Mouse (Mus musculus): Measurements from ENCODE around the gene Tead1.

Gene Tead1

DNA sequence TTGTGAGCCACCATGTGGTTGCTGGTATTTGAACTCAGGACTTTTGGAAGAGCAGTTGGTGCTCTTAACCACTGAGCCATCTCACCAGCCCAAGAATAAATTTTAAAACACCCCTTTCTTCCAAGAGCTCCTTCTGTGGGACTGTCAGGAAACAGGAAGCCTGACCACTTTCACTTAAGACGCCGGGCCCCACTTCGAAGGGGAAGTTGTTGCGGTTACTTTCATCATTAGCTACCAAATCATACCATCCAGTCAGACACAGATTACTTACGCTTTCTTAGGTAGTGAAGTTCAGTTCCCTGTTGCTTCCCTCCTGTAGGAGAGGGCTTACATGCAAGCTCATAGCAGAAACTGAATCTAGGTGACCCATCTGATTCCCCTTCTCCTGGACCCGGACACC is 180.8 kb downstream of the Tead1 start:
- no peak for DNase-seq (ENCODE audit: low spot score)

DNA sequence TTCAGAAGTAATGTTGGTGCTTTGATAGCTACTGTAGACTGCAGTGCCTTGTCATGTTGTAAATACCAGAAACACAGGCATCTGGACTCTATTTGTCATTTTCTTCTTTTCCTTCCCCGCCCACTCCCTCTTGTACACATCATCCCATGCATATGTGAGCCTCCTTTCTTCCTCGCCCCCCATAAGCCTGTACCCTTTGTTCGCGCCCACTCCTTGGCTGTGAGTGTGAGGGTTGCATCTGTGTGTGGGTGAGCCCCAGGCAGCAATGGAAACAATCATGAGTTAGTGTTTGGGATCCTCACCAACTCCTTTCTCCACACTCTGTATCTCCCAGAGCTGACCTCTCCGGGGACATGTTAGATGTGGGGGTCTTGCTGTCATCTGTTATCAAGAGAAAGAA is 183.0 kb downstream of the Tead1 start:
- DNase-seq (ENCODE audit: low spot score) = no peak

- no peak for DNase-seq (ENCODE audit: low spot score)
Measured at GRCm38 (mm10) chr7:112864188-112864587, 185.1 kb downstream of the Tead1 start.

GRCm38 (mm10) chr7:112865739-112866138 is 186.6 kb downstream of the Tead1 start:
- peak; percentile 75 for DNase-seq (ENCODE audit: low spot score)

- peak; percentile 86 for DNase-seq (ENCODE audit: low spot score)
Measured at GRCm38 (mm10) chr7:112868551-112869465, 189.7 kb downstream of the Tead1 start.

DNA sequence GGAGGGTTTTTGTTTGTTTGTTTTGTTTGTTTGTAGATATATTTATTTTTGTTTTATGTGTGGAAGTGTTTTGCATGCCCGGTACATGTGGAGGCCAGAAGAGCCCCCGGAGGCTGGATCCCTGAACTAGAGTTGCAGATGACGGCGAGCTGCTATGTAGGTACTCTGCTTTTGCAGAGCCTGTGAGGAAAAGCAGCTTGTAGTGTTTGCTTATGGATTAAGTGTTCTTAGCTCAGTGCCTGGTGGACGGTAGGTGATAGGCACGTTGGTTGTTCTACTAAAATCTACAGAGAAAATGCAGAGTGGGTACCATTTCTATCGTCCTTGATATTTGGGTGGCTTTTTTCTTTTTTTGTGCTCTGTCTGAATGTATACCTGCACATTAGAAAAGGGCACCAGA is 192.6 kb downstream of the Tead1 start:
- DNase-seq (ENCODE audit: low spot score) = no peak

GRCm38 (mm10) chr7:112872435-112873196 is 193.5 kb downstream of the Tead1 start:
- DNase-seq (ENCODE audit: low spot score) = no peak

GRCm38 (mm10) chr7:112876128-112876527 is 197.0 kb downstream of the Tead1 start:
- DNase-seq (ENCODE audit: low spot score) = no peak

DNA sequence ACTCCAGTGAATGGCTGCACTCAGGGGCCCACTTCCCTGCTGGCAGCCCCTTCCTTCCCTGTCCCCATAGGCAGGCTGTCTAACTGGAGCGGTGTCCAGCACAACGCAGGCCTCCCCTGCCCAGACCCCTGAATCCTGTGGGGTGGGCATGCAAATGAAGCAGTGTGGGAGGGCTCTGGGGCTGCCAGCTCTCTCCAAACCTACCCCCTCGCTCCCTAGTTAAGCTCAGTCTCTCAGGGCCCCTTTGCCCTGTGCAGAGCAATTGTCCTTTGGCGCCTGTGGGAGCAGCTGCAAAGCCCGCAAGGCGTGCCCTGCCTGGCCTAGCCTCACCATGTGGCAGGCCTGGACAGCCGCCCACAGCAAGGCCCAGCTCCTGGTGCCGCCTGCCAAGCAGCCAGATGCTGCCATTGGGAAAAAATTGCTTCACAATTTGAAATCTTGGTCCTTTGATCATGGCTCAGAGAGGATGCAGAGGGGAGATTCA is 204.7 kb downstream of the Tead1 start:
- DNase-seq (ENCODE audit: low spot score) = peak; percentile 74

DNA sequence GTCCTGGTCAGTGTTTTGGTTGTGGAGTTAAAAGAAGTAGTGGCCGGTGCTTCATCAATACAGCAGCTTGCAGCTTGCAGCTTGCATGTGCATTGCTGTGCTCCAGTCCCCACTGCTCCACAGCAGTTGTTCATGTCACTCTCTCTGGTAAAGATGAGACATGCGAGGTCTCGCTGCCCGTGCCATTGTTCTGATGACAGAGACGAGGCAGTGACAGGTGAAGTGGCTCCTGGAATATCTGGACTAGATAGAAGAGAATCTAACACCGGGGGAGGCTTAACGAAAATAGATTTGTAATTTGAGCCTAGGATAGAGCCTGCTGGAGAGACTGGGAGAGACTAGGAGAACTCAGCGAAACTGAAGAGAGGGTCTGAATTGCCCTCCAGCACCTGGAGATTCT is 206.4 kb downstream of the Tead1 start:
- no peak for DNase-seq (ENCODE audit: low spot score)

- DNase-seq (ENCODE audit: low spot score) = no peak
Measured at GRCm38 (mm10) chr7:112891883-112892282, 212.8 kb downstream of the Tead1 start.

- no peak for DNase-seq (ENCODE audit: low spot score)
Measured at GRCm38 (mm10) chr7:112892595-112892994, 213.5 kb downstream of the Tead1 start.

DNA sequence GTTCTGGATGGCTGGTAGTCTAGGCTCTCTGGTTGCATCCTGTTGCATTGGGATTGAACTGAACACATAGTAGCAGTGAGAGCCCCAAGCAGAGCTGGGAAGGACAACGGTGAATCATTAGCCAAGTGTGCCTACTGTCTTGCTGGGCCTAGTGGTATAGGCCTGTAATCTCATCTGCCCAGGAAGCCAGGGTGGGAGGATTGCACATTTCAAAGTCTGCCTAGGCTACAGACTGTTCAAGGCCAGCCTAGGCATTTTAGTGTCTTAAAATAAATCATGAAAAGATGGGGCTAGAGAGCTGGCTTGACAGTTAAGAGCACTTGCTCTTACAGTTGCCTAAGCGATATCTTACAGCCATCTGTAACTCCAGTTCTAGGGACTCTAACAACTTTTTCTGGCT is 217.2 kb downstream of the Tead1 start:
- no peak for DNase-seq (ENCODE audit: low spot score)

DNA sequence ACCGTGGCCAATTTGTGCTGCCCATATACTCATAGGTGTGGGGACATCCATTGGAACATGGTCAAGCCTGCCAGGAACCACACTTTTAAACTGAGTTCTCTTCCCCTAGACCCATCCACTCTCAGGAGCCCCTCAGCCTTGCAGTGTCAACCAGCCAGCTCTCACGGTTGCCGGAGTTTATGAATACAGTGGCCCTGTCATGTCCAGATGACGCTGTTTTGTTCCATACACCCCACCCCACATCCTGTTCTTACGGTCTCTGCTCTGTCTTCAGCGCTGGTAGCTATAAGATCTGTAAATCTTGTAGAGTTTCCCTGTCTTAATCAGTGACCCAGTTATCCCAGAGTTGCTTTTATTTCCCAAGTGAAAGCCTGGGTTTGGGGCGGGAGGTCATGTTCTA is 222.6 kb downstream of the Tead1 start:
- DNase-seq (ENCODE audit: low spot score) = no peak

GRCm38 (mm10) chr7:112906848-112907247 is 227.7 kb downstream of the Tead1 start:
- no peak for DNase-seq (ENCODE audit: low spot score)

- DNase-seq (ENCODE audit: low spot score) = no peak
Measured at GRCm38 (mm10) chr7:112907468-112907867, 228.3 kb downstream of the Tead1 start.

DNA sequence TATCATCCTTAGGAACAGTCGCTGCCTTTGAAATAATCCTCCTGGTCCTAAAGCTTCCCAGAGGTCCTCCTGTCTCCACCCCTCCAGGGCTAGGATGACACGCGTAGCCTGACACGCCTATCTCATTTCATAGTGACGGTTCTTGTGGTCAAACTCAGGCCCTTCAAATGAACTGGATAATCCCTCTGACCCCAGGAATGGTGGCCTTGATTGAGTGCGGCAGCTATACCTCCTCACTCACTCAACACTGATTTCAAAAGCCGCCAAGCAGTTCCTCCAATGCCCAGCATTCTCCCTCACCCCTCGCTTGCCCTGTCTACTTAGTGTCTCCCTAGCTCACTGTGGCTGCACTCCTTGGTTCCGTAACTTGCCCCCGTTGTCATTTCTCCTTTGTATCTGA is 230.0 kb downstream of the Tead1 start:
- DNase-seq (ENCODE audit: low spot score) = no peak

GRCm38 (mm10) chr7:112912969-112913368 is 233.9 kb downstream of the Tead1 start:
- DNase-seq (ENCODE audit: low spot score) = no peak

DNA sequence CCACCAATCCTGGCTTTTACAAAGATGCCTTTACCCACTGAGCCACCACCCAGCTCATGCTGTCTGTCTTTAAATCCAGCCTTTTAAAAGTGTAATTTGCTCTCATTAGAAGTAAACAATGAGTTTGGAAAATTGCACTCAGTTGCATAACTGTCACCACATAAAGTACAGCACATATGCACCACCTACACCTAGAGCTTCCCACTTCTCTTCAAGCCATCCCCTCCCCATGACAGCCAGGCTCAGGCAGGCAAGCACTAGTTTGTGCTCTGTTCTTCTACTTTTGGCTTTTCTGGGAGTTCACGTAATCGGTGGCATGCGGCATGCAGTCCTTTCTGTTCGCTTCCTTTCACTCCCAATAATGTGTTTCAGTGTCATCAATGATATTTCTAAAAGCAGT is 236.5 kb downstream of the Tead1 start:
- no peak for DNase-seq (ENCODE audit: low spot score)

- DNase-seq (ENCODE audit: low spot score) = no peak
Measured at GRCm38 (mm10) chr7:112917613-112918278, 238.6 kb downstream of the Tead1 start.

DNA sequence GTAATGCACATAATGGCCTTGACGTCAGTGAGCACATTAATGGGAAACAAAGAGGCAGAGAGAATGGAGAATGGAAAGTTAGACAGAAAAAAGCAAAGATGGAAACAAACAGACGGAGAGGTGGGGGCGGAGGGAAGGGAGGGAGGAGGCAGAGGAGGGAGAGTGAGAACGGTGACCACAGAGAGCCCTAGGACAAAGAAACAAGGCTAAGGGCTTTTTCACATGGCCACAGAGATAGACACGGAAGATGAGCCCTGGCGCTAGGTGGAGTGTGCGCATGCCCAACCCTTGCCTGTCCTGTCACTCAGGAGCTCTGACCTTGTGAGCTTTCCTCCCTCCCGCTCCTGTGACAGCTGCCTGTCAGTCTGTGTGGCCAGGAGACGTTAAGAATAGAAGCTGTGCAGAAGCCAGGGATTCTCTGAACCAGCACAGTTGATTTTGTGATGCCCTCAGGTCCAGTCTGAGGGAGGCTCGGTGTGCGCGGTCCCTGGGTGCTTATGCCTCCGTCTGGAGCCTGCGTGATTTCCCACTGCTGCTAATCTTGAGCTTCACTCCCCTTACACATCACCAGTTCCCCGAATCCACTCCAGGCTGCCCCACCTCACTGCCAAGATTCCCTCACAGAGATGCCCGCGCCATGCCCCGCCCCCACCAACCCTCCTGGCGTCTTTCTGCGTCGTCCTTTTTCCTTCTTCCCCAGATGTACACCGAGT is 239.3 kb downstream of the Tead1 start:
- DNase-seq (ENCODE audit: low spot score) = peak; percentile 34

DNA sequence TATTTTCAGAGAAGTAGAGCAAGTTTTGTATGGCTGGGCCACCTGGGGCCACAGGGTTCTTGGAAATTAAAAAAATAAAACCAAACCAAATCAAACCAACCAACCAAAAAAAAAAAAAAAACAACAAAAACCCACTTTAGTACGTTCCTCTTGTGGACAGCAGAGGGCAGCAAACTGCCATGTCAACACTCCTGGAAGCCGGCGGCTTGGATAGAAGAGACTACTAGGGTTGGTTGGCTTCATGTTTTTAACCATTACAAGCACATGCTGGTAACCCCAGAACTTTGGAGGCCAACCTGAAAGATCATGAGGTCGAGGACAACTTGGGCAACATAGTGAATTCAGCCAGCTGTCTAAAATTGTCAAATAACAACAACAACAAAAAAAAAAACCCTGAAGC is 240.7 kb downstream of the Tead1 start:
- peak; percentile 82 for DNase-seq (ENCODE audit: low spot score)
